Mouse (Mus musculus) bone marrow macrophage, adult 2 months (primary cell): ENCODE measurements around the gene Phactr2.

ENCODE experiments used
- CTCF ChIP-seq: IDR thresholded peaks from 2 replicates; pipeline ENCODE4 v1.5.1; 2012; ENCODE audit warnings: low read depth, mild to moderate bottlenecking, low read length, moderate library complexity
- POLR2A ChIP-seq: IDR thresholded peaks from 2 replicates; pipeline ENCODE4 v1.6.1; 2012; ENCODE audit warnings: mild to moderate bottlenecking, low read depth, low read length, borderline replicate concordance

DNA sequence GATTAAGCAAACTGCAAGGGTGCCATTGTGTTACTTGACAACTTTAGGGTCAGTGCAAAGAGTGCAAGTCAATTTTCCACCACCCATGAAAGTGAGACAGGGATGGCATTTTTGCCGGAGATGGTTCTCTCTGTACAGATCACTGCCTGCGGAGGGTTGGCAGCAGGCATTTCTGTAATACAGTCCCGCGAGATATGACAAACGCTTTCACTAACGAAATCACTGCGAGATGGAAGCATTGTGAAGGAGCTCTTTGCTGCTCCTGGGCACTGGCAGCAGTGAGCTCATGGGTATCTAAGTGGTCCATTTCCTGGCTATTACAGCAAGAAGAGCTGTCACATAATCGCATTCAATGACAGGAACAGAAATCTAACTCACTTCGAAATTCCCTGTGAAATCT, 52.1 kb downstream of the Phactr2 start:
- TF ChIP-seq POLR2A (no peak), CTCF (no peak)
